Mouse (Mus musculus) embryo, embryonic 11.5 days (tissue): ENCODE data around the gene Lamp3.
A peak's percentile ranks its signal among the peaks of the same experiment; 100 is the strongest.
"Not testable (repeated sequence)": the region's sequence is repeated elsewhere in the genome, so short reads cannot be mapped to it uniquely, and the experiment has no call there.

Experiments used
- DNase-seq: peaks from one replicate; pipeline ENCODE4 v3.0.0-alpha.2; 2012; ENCODE audit warnings: low read depth, low spot score

Gene Lamp3

DNA sequence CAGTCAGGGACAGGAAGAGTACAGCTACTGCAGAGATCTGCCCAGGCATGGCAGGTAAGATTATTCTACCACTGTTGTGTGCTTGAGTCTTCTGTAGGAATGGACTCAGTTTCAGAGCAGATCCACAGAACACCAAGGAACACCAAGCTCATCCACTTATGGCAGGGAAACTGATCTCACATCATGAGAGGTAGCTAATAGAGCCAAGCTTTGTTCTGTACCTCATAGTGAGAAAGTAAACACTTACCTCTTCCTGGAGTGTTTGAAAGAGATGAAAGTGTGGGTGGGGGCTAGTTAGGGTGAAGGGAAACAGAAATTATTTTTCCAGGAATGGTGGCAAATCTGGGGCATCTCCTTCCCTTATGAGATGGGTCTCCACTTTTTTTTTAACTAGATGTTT lies at the start of gene Lamp3:
Lamp3 (minus strand) TSS at position 160 of the 400 bp plus-strand sequence.
- no peak for DNase-seq

DNA sequence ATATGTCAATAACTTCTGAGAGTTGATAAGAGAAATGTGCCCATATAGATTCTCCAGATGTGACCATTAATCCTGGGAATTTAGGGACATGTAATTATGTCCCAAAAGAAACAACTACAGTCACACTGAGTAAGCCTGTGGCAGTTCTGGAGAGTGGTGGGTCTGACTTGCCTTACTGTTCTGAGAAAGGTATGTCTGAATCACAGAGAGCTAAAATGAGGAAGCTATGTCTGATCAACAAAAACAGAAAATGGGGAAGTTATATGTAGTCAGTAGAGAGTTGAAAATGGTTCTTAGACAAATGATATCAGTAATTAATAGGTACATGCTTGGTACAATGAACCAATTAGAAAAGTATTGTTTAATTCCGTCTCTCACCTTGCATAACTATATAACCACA lies 26.7 kb upstream of the Lamp3 start:
- no peak for DNase-seq

DNA sequence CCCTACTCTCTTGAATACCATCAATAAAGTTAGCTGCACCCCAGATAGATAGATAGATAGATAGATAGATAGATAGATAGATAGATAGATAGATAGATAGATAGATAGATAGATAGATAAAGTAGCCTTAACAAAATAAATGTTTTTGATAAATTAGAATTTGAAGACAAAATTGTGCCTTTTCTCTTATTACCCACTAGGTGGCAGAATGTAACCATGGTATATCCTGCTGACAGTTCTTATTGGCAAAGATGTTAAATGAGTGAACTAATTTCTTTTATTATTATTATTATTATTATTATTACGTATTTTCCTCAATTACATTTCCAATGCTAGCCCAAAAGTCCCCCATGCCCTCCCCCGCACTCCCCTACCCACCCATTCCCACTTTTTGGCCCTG lies 18.0 kb upstream of the Lamp3 start:
- DNase-seq, result not testable (repeated sequence)

DNA sequence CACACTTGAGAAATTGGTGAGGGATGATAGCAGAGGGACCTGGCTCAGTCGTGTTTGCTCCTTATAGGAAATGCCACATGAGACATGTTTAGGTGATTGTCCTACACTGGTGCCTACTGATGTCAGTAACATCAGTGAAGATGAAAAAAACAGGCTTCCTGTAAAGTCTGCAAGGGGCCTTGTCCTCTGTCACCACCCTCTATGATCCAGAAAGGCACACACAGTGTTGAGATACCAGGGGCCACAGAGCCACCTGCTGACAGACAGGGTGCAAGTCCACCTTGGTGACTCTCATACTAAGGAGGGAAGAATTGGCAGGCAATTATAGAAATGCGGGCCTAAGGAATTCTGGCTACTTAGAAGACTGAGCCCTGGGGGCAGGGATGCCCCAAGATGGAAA lies 14.8 kb upstream of the Lamp3 start:
- no peak for DNase-seq

DNA sequence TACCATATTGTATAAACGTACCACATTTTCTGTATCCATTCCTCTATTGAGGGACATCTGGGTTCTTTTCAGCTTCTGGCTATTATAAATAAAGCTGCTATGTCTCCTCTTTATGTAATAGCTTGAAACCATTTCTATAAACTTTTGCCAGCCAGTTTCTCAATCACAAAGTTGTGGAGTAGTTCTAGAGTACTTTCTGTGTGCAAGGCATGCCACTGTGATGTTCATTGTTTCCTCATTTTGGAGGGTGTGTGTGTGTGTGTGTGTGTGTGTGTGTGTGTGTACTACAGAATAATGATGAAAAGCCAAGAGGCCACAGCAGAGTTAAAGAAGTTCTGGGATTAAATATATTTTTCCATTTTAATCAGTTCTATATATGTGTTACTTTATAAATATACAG lies 1.2 kb upstream of the Lamp3 start:
- DNase-seq, result no peak

DNA sequence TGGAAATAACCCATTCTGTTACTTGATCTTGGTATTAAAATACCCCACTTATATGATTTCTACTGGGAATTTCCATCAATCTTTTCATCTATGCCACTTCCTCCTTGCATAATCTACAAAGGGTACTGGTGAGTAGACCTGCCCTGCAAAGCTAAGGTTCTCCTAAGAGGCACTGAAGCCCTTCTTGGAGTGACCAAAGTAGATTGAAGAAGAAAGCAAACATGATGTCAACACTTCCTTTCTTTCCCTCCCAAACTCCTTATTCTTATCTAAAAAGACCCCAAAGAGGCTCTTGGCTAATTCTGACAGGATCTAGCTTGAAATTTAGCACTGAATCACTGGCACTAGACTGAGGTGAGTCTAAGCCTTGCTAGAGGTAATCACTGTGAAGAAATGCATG lies 7.0 kb downstream of the Lamp3 start:
- no peak for DNase-seq

DNA sequence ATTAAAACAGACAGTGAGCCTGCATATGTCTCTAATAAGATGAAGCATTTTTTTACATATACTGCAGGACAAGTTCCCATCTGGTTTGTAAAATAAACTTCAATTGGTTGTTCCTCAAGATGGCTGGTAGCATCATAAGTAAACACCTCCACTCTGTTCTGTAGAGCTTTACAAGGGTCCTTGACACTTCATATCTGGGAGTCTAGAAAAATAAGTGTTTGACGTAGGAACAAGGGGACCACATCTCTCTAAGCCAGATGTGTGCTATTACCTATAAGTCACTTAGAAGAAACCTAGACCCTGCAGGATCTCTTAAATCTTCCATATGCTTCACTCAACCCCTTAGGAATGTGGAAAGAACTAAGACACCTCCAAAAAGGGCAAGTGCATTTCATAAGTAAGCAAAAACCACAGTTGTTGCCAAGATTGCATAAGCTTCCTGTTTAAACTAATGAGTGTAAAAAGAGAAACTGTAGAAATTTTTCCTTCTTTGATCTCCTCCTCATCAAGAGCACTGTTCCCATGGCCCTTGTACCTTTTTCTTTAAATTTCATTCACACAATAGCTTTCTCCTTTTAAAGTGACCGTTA lies 35.3 kb downstream of the Lamp3 start:
- DNase-seq, result no peak

DNA sequence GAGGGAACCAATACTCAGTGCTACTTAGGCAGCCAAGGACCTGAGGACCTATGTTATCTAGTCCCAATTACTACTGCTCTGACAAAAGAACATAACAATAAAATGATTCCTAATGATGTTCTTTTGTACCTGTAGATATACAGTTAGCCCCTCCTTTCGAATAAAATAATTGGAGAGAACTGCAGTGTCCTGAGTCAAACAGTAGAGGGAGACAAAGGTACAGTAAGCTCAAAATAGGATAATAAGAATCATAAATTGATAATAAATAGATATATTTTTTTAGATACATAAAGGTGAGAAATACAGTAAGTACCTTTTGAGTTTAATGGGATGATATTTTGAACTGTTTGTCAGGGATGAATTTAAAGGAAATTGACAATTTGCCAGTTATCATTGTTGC lies 39.9 kb downstream of the Lamp3 start:
- DNase-seq, result peak; percentile 0

DNA sequence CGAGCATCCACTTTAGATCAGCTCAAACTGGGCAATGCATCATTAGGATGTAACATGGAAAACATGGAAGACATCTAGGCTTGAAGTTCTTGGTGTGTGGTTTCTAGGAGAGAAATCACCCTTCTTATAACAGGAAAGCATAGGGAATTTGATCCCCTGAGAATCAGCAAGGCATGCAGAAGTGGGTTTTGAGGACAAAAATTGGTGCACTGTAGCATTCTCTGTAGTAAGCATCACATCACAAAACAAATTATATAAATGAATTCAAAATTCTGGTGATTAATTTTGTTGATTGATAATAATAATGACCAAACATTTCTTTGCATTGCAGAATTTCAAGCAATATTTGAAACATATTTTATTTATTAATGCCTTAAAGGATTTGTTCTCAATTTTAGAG lies 76.4 kb downstream of the Lamp3 start, which contains the start of gene Olfr171:
Olfr171 (minus strand) TSS at position 101 of the 400 bp plus-strand sequence.
- no peak for DNase-seq

DNA sequence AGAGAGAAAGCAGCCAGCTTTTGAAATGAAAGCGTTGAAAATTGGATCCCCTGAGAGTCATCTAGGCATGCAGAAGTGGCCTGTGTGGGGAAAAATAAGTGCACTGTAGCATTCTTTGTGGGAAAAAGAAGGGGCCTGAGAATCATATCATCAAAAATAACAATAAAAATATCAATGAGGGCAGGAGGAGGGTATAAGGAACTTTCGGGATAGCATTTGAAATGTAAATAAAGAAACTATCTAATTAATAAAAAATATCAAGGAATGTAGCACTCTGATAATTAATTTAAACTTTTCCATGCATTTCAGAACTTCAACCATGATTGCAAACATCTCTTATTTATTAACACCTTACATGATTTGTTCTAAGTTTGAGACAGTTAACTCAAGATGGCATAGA lies 94.4 kb downstream of the Lamp3 start, which contains the start of gene Olfr170:
Olfr170 (minus strand) TSS at position 101 of the 400 bp plus-strand sequence.
- DNase-seq, result not testable (repeated sequence)
